Mouse (Mus musculus): ENCODE results near the gene Raf1. TPM values are rescaled to one million over a fixed set of nuclear protein-coding genes. Genes with fewer than 3 reads are reported as not detected.

Gene Raf1
- polyA plus RNA-seq, 1 experiment from 2014 or later = 110 TPM

DNA sequence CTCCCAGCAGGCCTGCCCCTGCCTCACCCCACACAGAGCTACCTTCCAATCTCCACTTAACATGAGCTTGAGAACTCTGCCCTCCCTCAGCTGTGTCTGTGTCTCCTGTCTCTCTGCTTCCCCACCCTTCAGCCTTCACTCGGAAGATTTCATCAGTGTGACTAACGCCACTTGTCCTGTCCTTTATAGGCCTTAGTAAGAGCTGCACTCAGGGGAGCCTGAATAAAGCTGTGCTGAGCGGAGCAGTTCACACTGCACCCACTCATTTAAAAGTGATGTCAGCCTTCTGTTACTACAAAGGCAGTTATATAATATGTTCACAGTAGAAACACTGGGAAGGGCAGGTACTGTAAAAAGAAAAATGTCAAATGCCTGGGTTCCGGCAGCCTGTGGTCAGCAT is 69.0 kb downstream of the Raf1 start:
- H3K9me3 ChIP-seq (ENCODE audit: control insufficient read depth, low read length) = no peaks in the 10 kb centered on the region
- no peak overlapping the region for H3K27ac ChIP-seq (ENCODE audit: low read depth, low read length)
- H3K4me2 ChIP-seq (ENCODE audit: low read length) = no peak overlapping the region
- H3K4me3 ChIP-seq (ENCODE audit: low read length) = no peak overlapping the region
- H3K4me1 ChIP-seq (ENCODE audit: control insufficient read depth, insufficient read depth, low read depth, low read length) = peaks cover 7% of the 10 kb centered on the region
- H3K27me3 ChIP-seq (replicated peaks; ENCODE audit: control insufficient read depth, insufficient read depth, low read length) = no peaks in the 10 kb centered on the region
- peaks cover 4% of the 10 kb centered on the region; the same call in 1 of the 2 replicates for H3K36me3 ChIP-seq (ENCODE audit: control insufficient read depth, insufficient read depth, low read length)
- no peak for ATAC-seq
- no peak overlapping the region for H3K9ac ChIP-seq (ENCODE audit: low read depth, low read length)
- WGBS = 65% methylated on average over 4 of the region's 4 CpGs

DNA sequence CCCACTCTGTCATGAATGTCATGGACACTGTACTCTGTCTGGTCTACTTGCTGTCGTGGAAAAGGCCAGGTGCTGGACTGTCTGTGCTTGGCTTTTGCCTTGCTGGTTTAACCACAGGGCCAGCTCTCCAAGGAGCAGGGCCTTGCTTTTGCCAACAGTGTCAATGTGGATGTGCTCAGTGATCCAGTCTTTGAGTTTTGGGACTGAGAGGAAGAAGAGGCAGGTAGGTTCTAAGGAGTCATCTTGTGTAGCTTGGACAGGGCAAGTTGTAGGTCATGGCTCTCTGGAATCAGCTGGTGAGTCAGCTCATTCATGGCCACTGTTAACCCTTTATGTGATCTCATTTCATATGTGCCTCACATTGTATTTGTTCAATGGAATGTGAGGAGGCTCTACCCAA is 70.0 kb downstream of the Raf1 start:
- Histone ChIP-seq H3K36me3 (ENCODE audit: control insufficient read depth, insufficient read depth, low read length) (no peaks in the 10 kb centered on the region; the same call in 1 of the 2 replicates), H3K9ac (ENCODE audit: low read depth, low read length) (no peak overlapping the region), H3K27ac (ENCODE audit: low read depth, low read length) (no peak overlapping the region), H3K4me3 (ENCODE audit: low read length) (no peak overlapping the region), H3K4me2 (ENCODE audit: low read length) (no peak overlapping the region), H3K9me3 (ENCODE audit: control insufficient read depth, low read length) (no peaks in the 10 kb centered on the region), H3K4me1 (ENCODE audit: control insufficient read depth, insufficient read depth, low read depth, low read length) (peaks cover 9% of the 10 kb centered on the region), H3K27me3 (replicated peaks; ENCODE audit: control insufficient read depth, insufficient read depth, low read length) (no peaks in the 10 kb centered on the region)
- WGBS = 83% methylated on average over 1 of the region's 1 CpGs
- no peak for ATAC-seq

GRCm38 (mm10) chr6:115601715-115602523 is 74.5 kb downstream of the Raf1 start, which contains the start of gene Mkrn2:
TSS of gene Mkrn2 (plus strand) at chr6:115601902.
- peak; percentile 93 for ATAC-seq
- Histone ChIP-seq H3K36me3 (ENCODE audit: control insufficient read depth, insufficient read depth, low read length) (no peaks in the 10 kb centered on the region), H3K27me3 (replicated peaks; ENCODE audit: control insufficient read depth, insufficient read depth, low read length) (no peaks in the 10 kb centered on the region), H3K4me2 (ENCODE audit: low read length) (peak within 1 kb of the TSS; percentile 90), H3K9me3 (ENCODE audit: control insufficient read depth, low read length) (no peaks in the 10 kb centered on the region), H3K4me1 (ENCODE audit: control insufficient read depth, insufficient read depth, low read depth, low read length) (peaks cover 9% of the 10 kb centered on the region), H3K27ac (ENCODE audit: low read depth, low read length) (peak within 1 kb of the TSS; percentile 85), H3K4me3 (ENCODE audit: low read length) (peak within 1 kb of the TSS; percentile 80), H3K9ac (ENCODE audit: low read depth, low read length) (peak within 1 kb of the TSS; percentile 92)
- WGBS = under 1% methylated on average over 51 of the region's 61 CpGs

- peaks cover 9% of the 10 kb centered on the region for H3K4me1 ChIP-seq (ENCODE audit: control insufficient read depth, insufficient read depth, low read depth, low read length)
- no peaks in the 10 kb centered on the region for H3K9me3 ChIP-seq (ENCODE audit: control insufficient read depth, low read length)
- H3K4me2 ChIP-seq (ENCODE audit: low read length) = peak overlapping the region; percentile 90
- H3K27me3 ChIP-seq (replicated peaks; ENCODE audit: control insufficient read depth, insufficient read depth, low read length) = no peaks in the 10 kb centered on the region
- no peak overlapping the region for H3K9ac ChIP-seq (ENCODE audit: low read depth, low read length)
- ATAC-seq = peak; percentile 22; the same call in 1 of the 2 replicates
- peak overlapping the region; percentile 80 for H3K4me3 ChIP-seq (ENCODE audit: low read length)
- no peak overlapping the region for H3K27ac ChIP-seq (ENCODE audit: low read depth, low read length)
- 55% methylated on average over 4 of the region's 4 CpGs for WGBS
- H3K36me3 ChIP-seq (ENCODE audit: control insufficient read depth, insufficient read depth, low read length) = no peaks in the 10 kb centered on the region
These were observed 75.1 kb downstream of the Raf1 start for GRCm38 (mm10) chr6:115601322-115601714.

DNA sequence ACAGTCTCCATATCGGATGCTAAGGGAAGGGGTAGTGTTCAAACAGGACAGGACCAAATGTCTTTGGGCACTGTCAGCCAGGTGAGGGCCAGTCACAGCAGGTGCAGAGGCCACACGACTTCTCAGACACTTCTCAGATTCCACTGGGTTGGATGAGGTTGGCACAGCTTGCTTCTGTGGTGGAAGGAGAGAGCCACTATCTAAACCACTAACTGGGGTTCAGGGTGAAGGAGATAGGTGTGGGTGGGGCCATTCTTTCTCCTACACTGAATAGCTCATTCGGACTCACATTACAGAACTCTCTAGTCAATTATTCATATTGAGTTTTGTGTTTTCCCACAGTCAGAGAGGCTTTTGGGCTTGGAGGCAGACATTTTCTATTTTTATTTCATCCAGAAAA is 80.8 kb downstream of the Raf1 start:
- no peaks in the 10 kb centered on the region for H3K4me1 ChIP-seq (ENCODE audit: control insufficient read depth, insufficient read depth, low read depth, low read length)
- no peak for ATAC-seq
- no peak overlapping the region for H3K4me3 ChIP-seq (ENCODE audit: low read length)
- no peak overlapping the region for H3K27ac ChIP-seq (ENCODE audit: low read depth, low read length)
- H3K4me2 ChIP-seq (ENCODE audit: low read length) = no peak overlapping the region
- no peaks in the 10 kb centered on the region for H3K36me3 ChIP-seq (ENCODE audit: control insufficient read depth, insufficient read depth, low read length)
- no peak overlapping the region for H3K9ac ChIP-seq (ENCODE audit: low read depth, low read length)
- no peaks in the 10 kb centered on the region for H3K9me3 ChIP-seq (ENCODE audit: control insufficient read depth, low read length)
- H3K27me3 ChIP-seq (replicated peaks; ENCODE audit: control insufficient read depth, insufficient read depth, low read length) = no peaks in the 10 kb centered on the region
- WGBS = 66% methylated on average over 3 of the region's 3 CpGs

DNA sequence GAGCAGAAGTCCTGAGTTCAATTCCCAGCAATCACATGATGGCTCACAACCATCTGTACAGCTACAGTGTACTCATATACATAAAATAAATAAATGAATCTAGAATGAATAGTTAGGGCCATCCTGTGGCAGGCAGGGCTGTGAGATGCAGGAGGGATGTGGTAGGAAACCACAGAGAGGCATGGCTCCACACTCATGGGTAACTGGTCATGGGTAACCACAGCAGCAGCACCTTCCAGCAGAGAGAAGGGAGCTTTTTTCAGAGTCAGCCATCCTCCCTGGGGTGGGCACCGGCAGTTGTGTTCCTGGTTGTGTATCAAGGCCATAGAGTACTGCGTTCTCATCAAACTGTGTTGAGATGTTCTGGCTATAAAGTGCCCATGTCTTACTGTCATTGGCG is 82.0 kb downstream of the Raf1 start:
- Histone ChIP-seq H3K9me3 (ENCODE audit: control insufficient read depth, low read length) (no peaks in the 10 kb centered on the region), H3K27me3 (replicated peaks; ENCODE audit: control insufficient read depth, insufficient read depth, low read length) (no peaks in the 10 kb centered on the region), H3K4me1 (ENCODE audit: control insufficient read depth, insufficient read depth, low read depth, low read length) (no peaks in the 10 kb centered on the region), H3K27ac (ENCODE audit: low read depth, low read length) (no peak overlapping the region), H3K4me2 (ENCODE audit: low read length) (no peak overlapping the region), H3K9ac (ENCODE audit: low read depth, low read length) (no peak overlapping the region), H3K36me3 (ENCODE audit: control insufficient read depth, insufficient read depth, low read length) (no peaks in the 10 kb centered on the region), H3K4me3 (ENCODE audit: low read length) (no peak overlapping the region)
- WGBS = 80% methylated on average over 3 of the region's 3 CpGs
- ATAC-seq = no peak

GRCm38 (mm10) chr6:115593252-115593651 is 83.2 kb downstream of the Raf1 start:
- Histone ChIP-seq H3K36me3 (ENCODE audit: control insufficient read depth, insufficient read depth, low read length) (no peaks in the 10 kb centered on the region), H3K27me3 (replicated peaks; ENCODE audit: control insufficient read depth, insufficient read depth, low read length) (no peaks in the 10 kb centered on the region), H3K4me1 (ENCODE audit: control insufficient read depth, insufficient read depth, low read depth, low read length) (no peaks in the 10 kb centered on the region), H3K4me3 (ENCODE audit: low read length) (no peak overlapping the region), H3K9ac (ENCODE audit: low read depth, low read length) (no peak overlapping the region), H3K4me2 (ENCODE audit: low read length) (no peak overlapping the region), H3K9me3 (ENCODE audit: control insufficient read depth, low read length) (no peaks in the 10 kb centered on the region), H3K27ac (ENCODE audit: low read depth, low read length) (no peak overlapping the region)
- 69% methylated on average over 4 of the region's 4 CpGs for WGBS
- no peak for ATAC-seq

DNA sequence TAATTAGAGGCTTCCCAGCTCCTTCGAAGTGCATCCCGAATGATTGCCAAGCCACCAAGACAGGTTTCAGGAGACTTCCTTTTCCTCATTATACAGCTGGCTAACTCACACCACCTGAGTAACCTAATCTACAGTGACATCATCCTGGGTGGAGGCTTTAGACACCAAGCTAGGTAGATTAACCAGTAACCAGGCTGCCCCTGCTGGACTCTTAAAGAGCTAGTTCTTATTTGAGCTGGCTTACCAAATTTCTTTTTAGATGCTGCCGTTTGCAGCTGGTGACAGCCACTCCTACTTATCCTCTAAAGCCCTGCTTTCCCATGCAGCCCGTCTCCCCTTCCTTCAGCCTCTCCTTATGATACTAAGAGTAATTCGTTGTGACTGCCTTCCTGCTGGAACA is 84.0 kb downstream of the Raf1 start, which contains the start of gene Mkrn2os:
TSS of gene Mkrn2os (minus strand) at position 119 of the 400 bp plus-strand sequence.
- Histone ChIP-seq H3K9me3 (ENCODE audit: control insufficient read depth, low read length) (no peaks in the 10 kb centered on the region), H3K4me2 (ENCODE audit: low read length) (no peak within 1 kb of the TSS), H3K27me3 (replicated peaks; ENCODE audit: control insufficient read depth, insufficient read depth, low read length) (no peaks in the 10 kb centered on the region), H3K36me3 (ENCODE audit: control insufficient read depth, insufficient read depth, low read length) (no peaks in the 10 kb centered on the region), H3K9ac (ENCODE audit: low read depth, low read length) (no peak within 1 kb of the TSS), H3K4me3 (ENCODE audit: low read length) (no peak within 1 kb of the TSS), H3K27ac (ENCODE audit: low read depth, low read length) (no peak within 1 kb of the TSS), H3K4me1 (ENCODE audit: control insufficient read depth, insufficient read depth, low read depth, low read length) (no peaks in the 10 kb centered on the region)
- ATAC-seq = no peak
- WGBS = 70% methylated on average over 5 of the region's 5 CpGs

- Histone ChIP-seq H3K4me3 (ENCODE audit: low read length) (no peak overlapping the region), H3K36me3 (ENCODE audit: control insufficient read depth, insufficient read depth, low read length) (no peaks in the 10 kb centered on the region), H3K9me3 (ENCODE audit: control insufficient read depth, low read length) (no peaks in the 10 kb centered on the region), H3K4me2 (ENCODE audit: low read length) (no peak overlapping the region), H3K4me1 (ENCODE audit: control insufficient read depth, insufficient read depth, low read depth, low read length) (no peaks in the 10 kb centered on the region), H3K27ac (ENCODE audit: low read depth, low read length) (no peak overlapping the region), H3K9ac (ENCODE audit: low read depth, low read length) (no peak overlapping the region), H3K27me3 (replicated peaks; ENCODE audit: control insufficient read depth, insufficient read depth, low read length) (no peaks in the 10 kb centered on the region)
- no peak for ATAC-seq
- 90% methylated on average over 19 of the region's 19 CpGs for WGBS
These were observed 84.6 kb downstream of the Raf1 start for GRCm38 (mm10) chr6:115591692-115592359.
